Comparison of ENCODE assay signal across 9 mouse cellular contexts in the genomic region with DNA sequence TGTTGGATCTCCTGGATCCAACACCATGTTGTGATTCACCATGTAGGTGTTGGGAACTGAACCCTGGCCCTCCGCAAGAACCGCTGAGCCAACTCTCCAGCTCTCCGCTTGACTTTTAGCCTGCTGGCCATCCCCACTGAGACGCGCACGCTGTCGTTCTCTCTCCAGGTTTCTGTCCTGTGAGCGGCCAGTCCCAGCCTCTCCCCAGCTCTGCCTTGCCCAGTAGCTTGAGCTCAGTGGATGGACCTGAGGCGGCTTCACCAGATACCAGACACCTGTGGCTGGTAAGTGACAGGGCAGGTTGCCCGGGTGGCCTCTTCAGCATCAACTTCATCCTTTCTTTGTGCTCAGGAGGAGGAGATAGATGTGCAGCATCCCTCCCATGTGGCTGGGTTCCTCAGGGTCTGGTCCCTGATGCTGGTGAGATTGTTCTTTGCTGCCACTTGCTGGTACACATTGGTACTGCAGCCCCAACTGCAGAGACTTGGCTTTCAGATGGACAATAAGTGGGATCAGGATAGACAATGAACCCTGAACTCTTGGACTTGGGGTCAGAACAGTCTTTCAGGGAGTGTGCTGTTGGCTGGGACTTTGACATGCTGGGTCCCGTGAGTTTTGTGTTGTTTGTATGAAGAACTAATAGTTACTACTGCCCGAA. TPM values are rescaled to one million over a fixed set of nuclear protein-coding genes. Genes with fewer than 3 reads are reported as not detected.
DNase-seq lines count a peak whose midpoint lies in the region; ATAC-seq and TF ChIP-seq lines count a peak whose summit lies in the region.
"Had no signal": no experiment of that assay in that cellular context is flagged by ENCODE, and none has a peak within 500 bp of the region (broad histone marks: within the 10 kb centered on the region; RNA-seq: fewer than 3 reads in every experiment).

No protein-coding gene starts in this region.

- no peaks in the 10 kb centered on the region for H3K4me1 ChIP-seq in lung, embryonic 16.5 days (replicated peaks; ENCODE audit: control insufficient read depth, insufficient read depth, low read length)
- H3K4me1 ChIP-seq: limb, embryonic 12.5 days had no signal

- no peaks in the 10 kb centered on the region for H3K27me3 ChIP-seq in lung, embryonic 16.5 days (ENCODE audit: control insufficient read depth, insufficient read depth, low read depth, low read length)
- H3K27me3 ChIP-seq: limb, embryonic 12.5 days had no signal

- H3K4me2 ChIP-seq in lung, embryonic 16.5 days (ENCODE audit: low read depth, low read length): no peak overlapping the region
- H3K4me2 ChIP-seq: limb, embryonic 12.5 days had no signal

- H3K36me3 ChIP-seq in lung, embryonic 16.5 days (ENCODE audit: control insufficient read depth, insufficient read depth, low read length): no peaks in the 10 kb centered on the region
- H3K36me3 ChIP-seq: limb, embryonic 12.5 days had no signal

- no peak overlapping the region for H3K4me3 ChIP-seq in layer of hippocampus, adult 2 months
- no peak overlapping the region for H3K4me3 ChIP-seq in lung, embryonic 16.5 days (ENCODE audit: low read length)
- H3K4me3 ChIP-seq: limb, embryonic 12.5 days had no signal

- ATAC-seq in hematopoietic stem cell, adult 5-6 weeks (replicated peaks in 1 of 2; ENCODE audit: insufficient read depth in 1 of 2, low FRiP score in 2 of 2, low TSS enrichment in 1 of 2, low read depth in 1 of 2, poor library complexity in 2 of 2, severe bottlenecking in 2 of 2): peak; percentile 69 to 83
- peak; percentile 67; the same call in 1 of the 2 replicates for ATAC-seq in lung, embryonic 16.5 days (ENCODE audit: low read depth)

- TF ChIP-seq CTCF in layer of hippocampus, adult 2 months (conservative IDR thresholded peaks at IDR 0.05): peak; percentile 96

- WGBS in lung, embryonic 16.5 days: 42% methylated on average over 12 of the region's 12 CpGs

- no peak overlapping the region for H3K27ac ChIP-seq in layer of hippocampus, adult 2 months
- H3K27ac ChIP-seq in lung, embryonic 16.5 days (ENCODE audit: low read length): no peak overlapping the region
- H3K27ac ChIP-seq: limb, embryonic 12.5 days had no signal

- DNase-seq in ES-CJ7 (ENCODE audit: low read depth, low spot score): peak; percentile 80
- peak; percentile 56 for DNase-seq in c-Kit-negative CD71-positive TER-119-positive erythroid progenitor cells, embryonic 14.5 days (ENCODE audit: low read depth, low spot score)
- DNase-seq in fibroblast of lung, adult 2 months (ENCODE audit: low read depth): peak; percentile 37
- DNase-seq in layer of hippocampus, adult 2 months (ENCODE audit: low spot score in 2 of 2): peak; percentile 72 to 86
- DNase-seq in ovary, postnatal 36 days (ENCODE audit: low spot score): peak; percentile 67
- peak; percentile 73 for DNase-seq in thymus, postnatal 14 days

- no peak overlapping the region for H3K9ac ChIP-seq in lung, embryonic 16.5 days (ENCODE audit: low read length)
- H3K9ac ChIP-seq: limb, embryonic 12.5 days had no signal

- H3K9me3 ChIP-seq in lung, embryonic 16.5 days (ENCODE audit: control insufficient read depth, low read length): no peaks in the 10 kb centered on the region
- H3K9me3 ChIP-seq: limb, embryonic 12.5 days had no signal

RNA-seq across cellular contexts. Expression of a gene that starts 12.3 kb away (rescaled TPM):
- 126 and 245 TPM in 2 replicates for total RNA-seq in hematopoietic stem cell, adult 5-6 weeks (2017)
- total RNA-seq in layer of hippocampus, adult 2 months (2021): 100 to 1,000 TPM; 459 to 497 TPM
- 149 TPM in 2 replicates for polyA plus RNA-seq in lung, embryonic 16.5 days (2015; fragmentation: Nextera tagmentation; extraction: Ambion mirVana)

RNA-seq across cellular contexts. Expression of a gene that starts 28.7 kb away (rescaled TPM):
- total RNA-seq in hematopoietic stem cell, adult 5-6 weeks (2017): 0.94 and 4.0 TPM in 2 replicates
- 10 to 100 TPM; 15.8 to 17.4 TPM for total RNA-seq in layer of hippocampus, adult 2 months (2021)
- polyA plus RNA-seq in lung, embryonic 16.5 days (2015; fragmentation: Nextera tagmentation; extraction: Ambion mirVana): 0.96 and 1.2 TPM in 2 replicates

RNA-seq across cellular contexts. Expression of a gene that starts 42.8 kb away (rescaled TPM):
- 23.7 and 38.5 TPM in 2 replicates for total RNA-seq in hematopoietic stem cell, adult 5-6 weeks (2017)
- 1 to 10 TPM; 1.7 to 2.8 TPM for total RNA-seq in layer of hippocampus, adult 2 months (2021)
- 23.4 and 29.4 TPM in 2 replicates for polyA plus RNA-seq in lung, embryonic 16.5 days (2015; fragmentation: Nextera tagmentation; extraction: Ambion mirVana)

RNA-seq across cellular contexts. Expression of a gene that starts 45.7 kb away (rescaled TPM):
- not detected in 2 replicates for total RNA-seq in hematopoietic stem cell, adult 5-6 weeks (2017)
- total RNA-seq in layer of hippocampus, adult 2 months (2021): not detected
- polyA plus RNA-seq in lung, embryonic 16.5 days (2015; fragmentation: Nextera tagmentation; extraction: Ambion mirVana): not detected in 2 replicates
- polyA plus RNA-seq: limb, embryonic 12.5 days had no signal

RNA-seq across cellular contexts. Expression of a gene that starts 50.0 kb away (rescaled TPM):
- 0.89 TPM in 1 of 2 replicates, not detected in the other for total RNA-seq in hematopoietic stem cell, adult 5-6 weeks (2017)
- total RNA-seq in layer of hippocampus, adult 2 months (2021): 100 to 1,000 TPM; 249 to 277 TPM
- polyA plus RNA-seq in lung, embryonic 16.5 days (2015; fragmentation: Nextera tagmentation; extraction: Ambion mirVana): 5.8 and 11.0 TPM in 2 replicates
